Mouse (Mus musculus) liver, adult 2 months (tissue): ENCODE data around the gene Ddx23. TPM values are rescaled to one million over a fixed set of nuclear protein-coding genes. Genes with fewer than 3 reads are reported as not detected.

Source experiments
- DNase-seq: peaks from one replicate; pipeline ENCODE4 v3.0.0-alpha.2; 2011; ENCODE audit warnings: low read depth, low spot score; ENCODE audit errors: extremely low read depth
- H3K27ac ChIP-seq: fragments of 200-500 bp; replicated peaks from 2 replicates; pipeline ENCODE4 v1.5.1; 2012; ENCODE audit warnings: low read depth, mild to moderate bottlenecking, control low read depth, inconsistent platforms, low read length; ENCODE audit not compliant: insufficient read depth
- H3K27me3 ChIP-seq: fragments of 200-500 bp; 2 replicates; pipeline ENCODE4 v1.6.1; 2012; ENCODE audit warnings: mild to moderate bottlenecking, moderate library complexity, low read length, inconsistent platforms; ENCODE audit not compliant: control insufficient read depth, insufficient read depth
- H3K36me3 ChIP-seq: fragments of 200-500 bp; 2 replicates; pipeline ENCODE4 v1.6.1; 2012; ENCODE audit warnings: low read length, inconsistent platforms; ENCODE audit not compliant: control insufficient read depth, insufficient read depth
- H3K4me1 ChIP-seq: fragments of 200-500 bp; 2 replicates; pipeline ENCODE4 v1.6.1; 2011; ENCODE audit warnings: low read length; ENCODE audit not compliant: control insufficient read depth, insufficient read depth
- H3K4me3 ChIP-seq: fragments of 200-500 bp; 2 replicates; pipeline ENCODE4 v1.5.1; 2011; ENCODE audit warnings: low read depth, mild to moderate bottlenecking, control low read depth, low read length, moderate library complexity; ENCODE audit not compliant: insufficient read depth
- H3K79me2 ChIP-seq: fragments of 200-500 bp; 2 replicates; pipeline ENCODE4 v1.6.1; 2012; ENCODE audit warnings: inconsistent platforms, mild to moderate bottlenecking, low read length, moderate library complexity; ENCODE audit not compliant: control insufficient read depth, insufficient read depth
- H3K9ac ChIP-seq: fragments of 200-500 bp; 2 replicates; pipeline ENCODE4 v1.6.1; 2012; ENCODE audit warnings: low read depth, mild to moderate bottlenecking, control low read depth, inconsistent platforms, low read length
- CTCF ChIP-seq: fragments of 200-500 bp; IDR thresholded peaks from 2 replicates; pipeline ENCODE4 v1.5.1; 2011; ENCODE audit warnings: low read depth, low read length, control low read depth
- POLR2A ChIP-seq: fragments of 200-500 bp; IDR thresholded peaks from 2 replicates; pipeline ENCODE4 v1.6.1; 2011; ENCODE audit warnings: low read length, control low read depth; ENCODE audit not compliant: insufficient read depth; ENCODE audit errors: extremely low read depth
- WGBS: fragments of 180-500 bp; shearing (Covaris S2); methylation state at CpG from one replicate; pipeline ENCODE4 v1.1.7; 2018; 5-methylcytosine and 5-hydroxymethylcytosine counted together
- polyA plus RNA-seq: library from polyadenylated mRNA; depleted of rRNA; stranded (reverse); fragments of >200 nt; gene quantifications from 2 replicates; pipeline ENCODE4 v1.2.3, GENCODE M21; 2012
- total RNA-seq: library from RNA; depleted of rRNA; stranded (reverse); fragments of >200 nt; gene quantifications from 2 replicates; pipeline ENCODE4 v1.2.3, GENCODE M21; 2014

Ddx23 gene
- total and polyA plus RNA-seq, 2 experiments, result 18.8 to 27.6 TPM

DNA sequence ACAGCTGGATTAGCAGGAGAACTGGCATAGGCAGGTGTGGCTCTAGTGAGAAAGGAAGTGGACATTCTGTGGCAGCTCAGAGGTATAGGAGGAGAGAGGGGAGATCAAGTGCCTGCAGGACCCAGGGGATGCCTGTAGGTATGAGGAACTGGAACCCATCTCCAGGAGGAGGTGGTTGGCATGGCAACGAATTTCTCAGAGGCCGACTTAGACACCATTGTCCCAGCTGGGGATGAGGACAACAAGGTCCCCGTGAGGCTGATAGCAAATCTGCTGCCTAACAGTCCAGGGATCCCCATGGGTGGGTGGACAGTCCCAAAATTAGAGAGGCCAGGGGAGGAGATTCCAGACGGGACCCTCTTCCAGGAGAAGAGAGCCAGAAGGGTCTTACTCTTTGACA is 29.8 kb downstream of the Ddx23 start:
- Histone ChIP-seq H3K27me3 (peaks cover 31% of the 10 kb centered on the region), H3K9ac (no peak overlapping the region)

GRCm38 (mm10) chr15:98632107-98632744 is 30.5 kb downstream of the Ddx23 start:
- Histone ChIP-seq H3K4me1 (no peaks in the 10 kb centered on the region), H3K9ac (no peak overlapping the region; the same call in 1 of the 2 replicates), H3K4me3 (no peak overlapping the region), H3K27me3 (peaks cover 31% of the 10 kb centered on the region), H3K27ac (no peak overlapping the region), H3K36me3 (no peaks in the 10 kb centered on the region), H3K79me2 (no peaks in the 10 kb centered on the region)
- TF ChIP-seq POLR2A, result no peak
- TF ChIP-seq CTCF, result no peak
- no peak for DNase-seq
- WGBS, result 3% methylated on average over 25 of the region's 25 CpGs

More for the DNA sequence above, 29.8 kb downstream of the Ddx23 start:
- H3K4me1 ChIP-seq, result no peaks in the 10 kb centered on the region
- H3K79me2 ChIP-seq, result no peaks in the 10 kb centered on the region
- no peaks in the 10 kb centered on the region for H3K36me3 ChIP-seq
- 9% methylated on average over 4 of the region's 4 CpGs for WGBS
- no peak for TF ChIP-seq POLR2A
- no peak for TF ChIP-seq CTCF
- H3K27ac ChIP-seq, result no peak overlapping the region
- no peak overlapping the region for H3K4me3 ChIP-seq
- DNase-seq, result no peak

GRCm38 (mm10) chr15:98631493-98631892 is 31.2 kb downstream of the Ddx23 start:
- Histone ChIP-seq H3K36me3 (no peaks in the 10 kb centered on the region), H3K4me3 (no peak overlapping the region), H3K27ac (no peak overlapping the region), H3K79me2 (no peaks in the 10 kb centered on the region), H3K27me3 (peaks cover 31% of the 10 kb centered on the region), H3K9ac (no peak overlapping the region), H3K4me1 (no peaks in the 10 kb centered on the region)
- TF ChIP-seq CTCF, result peak; percentile 87
- no peak for TF ChIP-seq POLR2A
- WGBS, result 4% methylated on average over 18 of the region's 18 CpGs
- DNase-seq, result no peak

DNA sequence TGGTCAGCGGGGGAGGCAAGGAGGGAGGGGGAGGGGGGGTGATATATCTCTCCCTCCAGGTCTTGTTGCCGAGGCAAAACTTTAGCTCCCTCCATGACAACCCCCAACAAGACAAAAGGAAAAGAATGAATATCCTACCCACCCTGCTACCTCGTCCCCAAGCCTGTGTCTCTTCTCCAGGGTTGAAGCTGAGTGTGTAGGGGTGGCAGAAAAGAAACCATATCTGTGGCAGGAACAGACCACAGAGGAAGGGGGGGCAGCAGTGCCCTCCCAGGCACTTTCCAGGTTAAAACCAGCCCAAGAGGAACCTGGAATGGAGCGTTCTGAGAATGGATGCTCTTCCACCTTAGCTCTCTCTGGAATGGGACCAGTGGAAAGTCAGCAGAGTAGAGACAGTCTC is 32.2 kb downstream of the Ddx23 start, which contains the start of gene Cacnb3:
Gene Cacnb3, plus strand, starts transcription at position 301 of the 400 bp plus-strand sequence.
- Histone ChIP-seq H3K9ac (no peak within 1 kb of the TSS), H3K4me3 (no peak within 1 kb of the TSS), H3K27ac (no peak within 1 kb of the TSS), H3K27me3 (peaks cover 31% of the 10 kb centered on the region), H3K4me1 (no peaks in the 10 kb centered on the region), H3K36me3 (no peaks in the 10 kb centered on the region), H3K79me2 (no peaks in the 10 kb centered on the region)
- 62% methylated on average over 4 of the region's 4 CpGs for WGBS
- no peak for DNase-seq
- TF ChIP-seq POLR2A, result no peak
- no peak for TF ChIP-seq CTCF

GRCm38 (mm10) chr15:98629464-98629863 is 33.2 kb downstream of the Ddx23 start:
- Histone ChIP-seq H3K27ac (no peak overlapping the region), H3K27me3 (peaks cover 28% of the 10 kb centered on the region), H3K4me1 (no peaks in the 10 kb centered on the region), H3K4me3 (no peak overlapping the region), H3K9ac (no peak overlapping the region), H3K79me2 (no peaks in the 10 kb centered on the region), H3K36me3 (no peaks in the 10 kb centered on the region)
- WGBS, result 59% methylated on average over 6 of the region's 6 CpGs
- TF ChIP-seq CTCF, result no peak
- no peak for TF ChIP-seq POLR2A
- no peak for DNase-seq

DNA sequence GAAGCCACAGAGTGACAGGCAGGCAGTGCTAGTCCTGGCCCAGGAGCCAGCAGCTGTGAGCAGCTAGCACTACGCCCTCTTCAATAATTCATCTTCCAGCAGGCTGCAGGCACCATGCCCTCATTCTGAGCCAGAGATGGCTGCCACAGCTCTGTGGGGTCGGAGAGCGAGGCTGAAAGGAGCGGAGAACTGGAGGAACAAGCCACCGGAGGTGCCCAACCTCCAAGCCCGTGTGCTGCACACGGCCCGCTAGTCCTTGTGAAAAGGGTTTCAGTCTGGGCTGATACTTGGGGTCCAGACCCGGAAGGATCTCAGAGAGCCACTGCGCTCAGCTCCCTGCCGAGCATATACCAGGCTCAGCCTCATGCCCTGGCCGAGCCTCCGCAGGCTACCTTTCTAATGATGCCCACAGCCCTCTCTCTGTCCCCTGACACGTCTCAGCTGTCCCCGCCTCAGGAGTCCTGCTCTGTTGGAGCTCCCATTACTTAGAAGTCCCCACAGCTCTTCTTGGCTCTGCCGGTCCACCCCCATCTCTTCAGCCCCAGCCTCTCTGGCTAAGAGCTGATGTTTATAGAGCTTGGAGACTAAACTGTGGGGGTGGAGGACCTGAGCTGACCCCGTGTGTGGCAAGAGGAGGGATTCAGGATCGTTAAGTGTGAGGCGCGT is 34.0 kb downstream of the Ddx23 start:
- Histone ChIP-seq H3K27ac (no peak overlapping the region), H3K9ac (no peak overlapping the region), H3K4me3 (no peak overlapping the region), H3K79me2 (no peaks in the 10 kb centered on the region), H3K27me3 (peaks cover 24% of the 10 kb centered on the region), H3K36me3 (no peaks in the 10 kb centered on the region), H3K4me1 (no peaks in the 10 kb centered on the region)
- TF ChIP-seq POLR2A, result no peak
- no peak for TF ChIP-seq CTCF
- 27% methylated on average over 20 of the region's 20 CpGs for WGBS
- no peak for DNase-seq
